Mouse (Mus musculus): ENCODE measurements around the gene Clrn3. TPM values are rescaled to one million over a fixed set of nuclear protein-coding genes. Genes with fewer than 3 reads are reported as not detected.
A peak's percentile ranks its signal among the peaks of the same experiment; 100 is the strongest.

The Clrn3 gene
- total RNA-seq, 2 experiments from 2014 or later: not detected

DNA sequence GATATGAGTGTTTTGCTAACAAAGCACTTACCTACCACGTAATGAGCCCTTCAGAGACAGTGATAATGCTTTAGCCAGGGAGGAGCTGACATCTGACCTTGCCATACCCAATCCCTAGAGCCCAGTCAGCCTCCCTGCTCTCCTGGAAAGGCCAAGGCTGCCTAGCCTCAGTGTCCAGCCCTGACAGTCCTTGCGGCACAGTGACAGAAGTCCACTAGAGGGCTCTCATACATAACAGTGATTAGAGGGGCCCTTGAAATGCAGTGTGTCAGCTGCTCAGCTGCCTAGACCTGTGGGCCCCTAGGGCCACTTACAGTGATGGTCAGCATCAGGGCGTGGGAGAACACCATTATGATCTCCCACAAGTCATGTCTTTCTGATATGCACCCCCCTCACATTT is 33.2 kb downstream of the Clrn3 start:
- ATAC-seq (replicated peaks; ENCODE audit: low FRiP score, low TSS enrichment, poor library complexity, severe bottlenecking): peak; percentile 87

DNA sequence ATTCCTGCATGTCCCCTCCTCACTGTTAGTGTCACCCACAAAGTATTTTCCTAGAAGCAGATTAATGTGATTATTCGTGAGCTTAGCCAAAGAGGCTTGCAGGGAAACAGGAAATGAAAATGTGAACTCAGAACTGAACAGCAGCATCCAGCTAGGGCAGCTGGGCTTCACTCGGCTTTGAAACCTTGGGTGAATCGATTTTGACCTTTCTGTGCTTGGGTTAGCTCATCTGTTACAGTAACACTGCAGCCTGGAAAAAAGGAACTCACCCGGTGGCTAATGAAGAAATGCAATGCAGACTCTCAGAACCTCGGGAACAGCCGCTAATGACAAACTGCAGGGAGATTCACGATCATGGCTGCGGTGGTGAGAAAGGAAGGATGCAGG is 38.0 kb downstream of the Clrn3 start:
- ATAC-seq (replicated peaks; ENCODE audit: low FRiP score, low TSS enrichment, poor library complexity, severe bottlenecking): no peak

DNA sequence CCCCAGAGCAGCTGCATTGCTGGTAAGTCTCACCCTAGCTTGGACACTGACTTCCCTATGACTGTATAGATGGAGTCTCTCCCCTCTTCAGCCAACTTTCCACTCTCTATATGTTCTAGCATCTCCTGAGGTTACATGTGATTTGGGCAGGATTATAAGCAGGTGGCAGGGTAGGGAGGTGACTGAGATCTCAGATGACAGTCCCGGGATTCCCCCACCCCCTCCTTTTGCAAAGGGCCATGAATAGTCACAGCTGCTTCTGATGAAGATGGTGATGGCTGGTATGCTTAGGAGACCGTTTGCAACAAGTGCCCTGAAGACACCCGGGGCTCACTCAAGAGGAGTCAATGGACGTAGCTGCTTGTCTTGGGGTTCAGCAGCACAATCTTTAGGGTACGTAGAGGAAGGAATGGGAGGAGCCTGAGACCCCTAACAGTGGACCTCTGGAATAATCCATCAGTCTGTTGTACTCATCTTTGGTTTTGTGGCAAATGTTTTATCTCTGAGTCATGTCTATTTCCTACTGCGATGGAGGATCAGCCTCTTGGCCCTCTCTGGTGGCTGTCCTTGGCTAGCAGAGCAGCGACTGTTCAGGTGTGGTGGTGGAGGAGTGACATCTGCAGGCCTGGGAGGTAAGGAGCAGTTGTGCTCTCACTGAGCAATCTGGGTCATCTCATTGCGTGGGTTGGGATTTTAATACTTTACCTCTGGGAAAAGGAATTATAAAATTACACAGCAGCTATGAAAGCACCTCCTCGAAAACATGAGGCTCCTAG is 38.5 kb downstream of the Clrn3 start:
- ATAC-seq (replicated peaks; ENCODE audit: low FRiP score, low TSS enrichment, poor library complexity, severe bottlenecking): no peak

DNA sequence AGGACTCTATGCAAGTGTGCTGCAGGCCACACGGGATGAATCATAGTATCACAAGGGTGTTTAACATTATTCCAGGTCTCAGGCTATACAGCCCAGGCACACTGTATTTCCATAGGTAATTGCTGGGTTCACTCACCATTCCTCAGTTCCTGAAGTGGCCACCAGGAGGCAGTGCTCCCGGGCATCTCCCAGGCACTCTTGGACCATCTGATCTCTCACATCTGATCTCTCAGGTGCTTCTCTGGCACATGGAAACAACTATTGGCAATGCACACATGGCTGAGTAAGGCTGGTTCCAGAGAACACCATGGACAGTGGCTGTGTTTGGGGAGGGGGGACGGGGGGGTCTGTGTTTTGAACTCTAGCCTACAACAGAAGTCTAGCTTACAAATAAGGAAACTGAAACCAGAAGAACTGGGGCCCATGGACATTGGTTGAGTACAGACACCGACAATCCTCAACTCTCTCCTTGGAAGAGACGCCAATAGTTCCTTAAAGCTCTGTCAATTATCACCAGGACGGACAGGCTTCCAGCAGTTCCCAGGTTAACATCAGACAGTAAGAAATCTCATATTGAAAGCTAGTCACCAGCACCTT is 40.1 kb downstream of the Clrn3 start:
- peak; percentile 66 for ATAC-seq (replicated peaks; ENCODE audit: low FRiP score, low TSS enrichment, poor library complexity, severe bottlenecking)

DNA sequence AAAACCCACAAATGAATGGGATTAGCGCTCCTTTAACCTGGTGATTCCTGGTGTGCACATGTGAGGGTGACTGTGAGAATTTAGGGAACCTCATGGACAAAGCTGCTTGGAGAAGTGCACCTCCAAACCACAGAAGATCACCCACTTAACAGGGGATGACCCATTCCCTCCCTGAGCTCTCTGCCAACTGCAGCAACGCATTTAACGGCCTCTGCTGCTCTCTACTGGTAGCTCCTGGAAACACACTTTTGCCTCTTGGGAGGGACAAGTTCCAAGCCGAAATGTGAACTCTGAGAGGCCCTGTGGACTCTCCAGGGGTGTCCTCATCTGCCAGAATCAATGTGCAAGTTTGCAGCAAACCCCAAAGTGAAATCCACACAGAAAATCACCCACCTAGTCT is 41.0 kb downstream of the Clrn3 start:
- ATAC-seq (replicated peaks; ENCODE audit: low FRiP score, low TSS enrichment, poor library complexity, severe bottlenecking): peak; percentile 79

DNA sequence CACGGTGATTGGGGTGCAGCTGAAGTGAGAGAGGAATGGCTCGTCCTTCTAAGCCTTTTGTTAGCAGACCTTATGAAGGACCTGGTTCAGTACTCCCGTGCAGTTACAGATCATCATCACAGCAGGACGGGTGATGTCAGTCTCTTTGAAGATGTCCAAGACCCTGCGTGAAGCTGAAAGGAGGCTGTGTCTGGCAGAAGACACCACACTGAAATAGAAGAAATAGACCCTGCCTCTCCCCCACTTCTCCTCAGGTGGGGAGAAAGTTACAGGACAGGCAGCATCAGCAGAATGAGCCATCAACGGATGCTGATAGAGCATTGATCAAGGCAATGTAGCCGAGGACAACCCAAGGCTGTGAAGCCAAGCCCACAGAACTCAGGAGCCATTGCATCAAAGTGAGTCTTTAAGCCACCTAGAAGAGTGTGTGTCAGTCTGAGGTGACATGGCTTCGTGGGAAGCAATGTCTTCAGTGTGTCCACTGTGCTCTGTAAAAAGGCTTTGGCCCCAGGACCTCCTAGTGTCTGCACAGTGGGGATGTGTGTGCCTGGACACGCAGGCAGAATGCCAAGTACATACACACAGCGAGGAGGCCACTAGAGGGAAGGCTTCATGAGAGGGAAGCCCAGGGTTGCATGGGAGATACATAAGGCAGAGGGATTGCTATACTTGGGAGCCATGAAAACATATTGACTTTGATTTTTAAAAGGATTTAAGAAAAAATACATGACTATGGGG is 41.6 kb downstream of the Clrn3 start:
- no peak for ATAC-seq (replicated peaks; ENCODE audit: low FRiP score, low TSS enrichment, poor library complexity, severe bottlenecking)

DNA sequence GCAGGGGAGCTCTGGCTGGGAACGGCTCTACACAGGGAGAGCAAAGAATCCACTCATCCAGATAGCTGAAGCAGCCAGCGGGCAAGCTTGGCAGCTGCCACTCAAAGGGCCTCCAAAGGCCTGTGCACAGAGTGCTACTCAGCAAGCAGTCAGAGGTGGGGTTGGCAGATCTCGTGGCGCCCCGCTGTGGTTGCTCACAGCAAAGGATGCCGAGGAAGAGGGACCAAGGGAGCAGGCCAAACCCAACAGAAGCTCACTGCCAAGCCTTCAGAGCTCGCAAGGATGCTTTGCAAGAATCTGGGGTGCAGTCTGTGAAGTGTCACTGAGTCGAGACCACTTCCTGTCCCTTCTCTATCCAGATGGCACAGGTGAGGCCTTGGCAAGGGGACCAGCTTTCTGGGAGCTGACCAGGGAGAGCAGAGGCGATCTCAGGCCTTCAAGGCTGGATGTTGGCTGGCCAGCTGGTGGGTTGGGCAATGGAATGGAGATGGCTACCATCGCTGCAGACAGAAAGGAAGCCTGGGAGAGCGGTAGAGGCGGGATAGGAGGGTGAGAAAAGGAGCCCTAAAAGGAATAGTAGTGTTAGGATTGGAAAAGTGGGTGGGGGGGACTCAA is 42.6 kb downstream of the Clrn3 start:
- ATAC-seq (replicated peaks; ENCODE audit: low FRiP score, low TSS enrichment, poor library complexity, severe bottlenecking): no peak

DNA sequence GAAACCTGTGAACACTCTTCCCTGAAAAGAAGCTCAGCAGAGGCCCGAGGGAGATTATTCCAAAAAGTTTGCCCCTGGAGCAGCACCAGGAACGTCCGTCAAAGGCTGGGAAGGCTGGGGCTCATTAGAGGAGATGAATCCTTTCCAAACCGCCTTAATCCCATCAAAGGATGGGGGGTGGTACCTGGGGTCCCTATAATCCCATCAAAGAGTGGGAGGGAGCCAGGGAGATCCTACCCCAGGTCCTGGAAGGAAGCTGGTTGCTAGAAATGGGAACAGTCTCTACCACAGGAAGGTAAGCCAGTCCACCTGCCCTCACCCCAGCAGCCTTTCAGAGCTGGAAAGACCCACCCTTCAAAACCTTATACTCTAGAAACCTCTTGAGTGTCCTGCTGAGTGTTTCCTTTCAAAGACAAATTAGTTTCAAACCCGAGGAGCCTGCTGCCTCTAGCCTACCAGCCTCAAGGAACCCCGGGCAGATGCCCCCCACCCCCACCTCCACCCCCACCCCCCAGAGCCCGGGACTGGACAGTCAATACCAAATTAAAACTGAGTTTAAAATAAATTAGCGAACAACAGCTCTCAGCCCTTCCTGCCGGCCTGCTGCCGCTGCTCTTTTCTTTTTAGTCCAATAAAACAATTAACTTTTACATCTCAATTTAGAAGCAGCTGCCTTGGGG is 43.2 kb downstream of the Clrn3 start:
- no peak for ATAC-seq (replicated peaks; ENCODE audit: low FRiP score, low TSS enrichment, poor library complexity, severe bottlenecking)

DNA sequence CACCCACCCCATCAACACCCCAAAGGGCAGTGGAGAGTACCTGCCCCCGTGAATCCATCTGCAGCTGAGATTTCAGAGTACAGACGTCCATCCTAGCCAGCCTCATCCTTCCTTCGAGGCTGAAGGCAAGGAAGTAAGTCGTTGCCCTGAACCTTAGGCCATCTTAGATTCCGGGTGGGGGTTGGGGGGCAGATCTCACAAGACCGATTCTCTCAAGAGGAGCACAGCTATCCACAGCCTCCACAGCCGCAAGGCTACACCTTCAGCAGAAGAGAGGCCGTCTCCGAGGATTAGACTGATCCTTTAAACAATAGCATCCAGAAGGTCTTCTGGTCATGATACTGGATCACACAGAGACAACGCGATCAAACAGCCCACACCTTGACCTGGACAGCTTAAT is 44.1 kb downstream of the Clrn3 start:
- no peak for ATAC-seq (replicated peaks; ENCODE audit: low FRiP score, low TSS enrichment, poor library complexity, severe bottlenecking)

DNA sequence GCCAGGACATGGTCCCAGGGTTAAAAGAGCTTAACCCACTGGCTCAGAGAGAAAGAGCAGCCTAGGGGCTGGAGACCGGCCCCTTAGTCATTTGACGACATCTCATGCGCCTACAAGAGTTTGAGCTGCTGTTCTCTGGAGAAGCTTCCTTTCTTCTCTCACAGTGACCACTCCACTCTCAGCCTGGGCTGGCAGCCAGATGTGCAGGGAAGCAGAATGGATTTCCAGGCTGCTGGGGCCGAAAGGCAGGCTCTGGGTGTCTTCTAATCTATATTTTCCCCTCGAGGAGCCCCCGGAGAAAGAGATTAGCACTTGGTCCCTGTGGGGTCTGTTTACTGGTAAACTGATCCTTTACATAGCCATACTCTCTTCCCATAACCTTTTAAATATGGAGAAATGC is 44.7 kb downstream of the Clrn3 start:
- no peak for ATAC-seq (replicated peaks; ENCODE audit: low FRiP score, low TSS enrichment, poor library complexity, severe bottlenecking)

DNA sequence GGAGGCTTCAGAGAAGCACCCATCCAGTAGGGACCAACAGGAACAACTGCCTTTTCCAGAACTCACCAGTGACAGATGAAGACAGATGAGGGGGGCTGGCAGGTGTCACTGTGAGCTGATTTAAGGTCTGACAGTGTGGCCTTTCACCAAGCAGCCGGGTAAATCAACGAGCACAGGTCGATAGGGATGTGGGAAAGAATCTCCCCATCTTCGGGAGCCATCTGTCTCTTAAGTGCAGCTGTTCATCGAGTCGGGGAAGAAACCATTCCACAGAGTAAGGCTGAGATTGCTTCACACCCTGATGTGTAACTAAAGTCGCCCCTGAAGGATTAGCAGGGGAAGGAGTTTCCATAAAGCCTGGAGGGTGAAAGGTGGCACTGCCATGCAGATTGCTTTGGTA is 47.3 kb downstream of the Clrn3 start:
- ATAC-seq (replicated peaks; ENCODE audit: low FRiP score, low TSS enrichment, poor library complexity, severe bottlenecking): no peak

DNA sequence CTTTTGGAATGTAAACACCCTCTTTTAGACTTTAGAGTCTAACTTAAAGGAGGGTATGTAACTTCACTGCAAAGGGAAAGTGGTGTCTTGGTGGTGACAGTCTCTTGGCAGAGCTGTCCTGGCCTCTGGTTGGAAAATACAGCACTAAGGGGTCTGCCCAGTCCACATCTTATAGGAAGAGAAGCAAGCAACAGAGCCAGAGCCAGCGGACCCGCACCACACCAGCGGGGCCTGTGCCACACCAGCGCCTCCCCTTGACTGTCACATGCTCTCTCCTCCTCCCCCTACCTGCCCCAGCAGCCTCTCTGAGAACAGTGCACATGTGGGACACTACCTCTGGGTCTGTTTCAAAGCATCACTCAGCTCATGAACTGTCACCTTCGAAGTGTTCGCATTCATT is 48.5 kb downstream of the Clrn3 start:
- ATAC-seq (replicated peaks; ENCODE audit: low FRiP score, low TSS enrichment, poor library complexity, severe bottlenecking): no peak

DNA sequence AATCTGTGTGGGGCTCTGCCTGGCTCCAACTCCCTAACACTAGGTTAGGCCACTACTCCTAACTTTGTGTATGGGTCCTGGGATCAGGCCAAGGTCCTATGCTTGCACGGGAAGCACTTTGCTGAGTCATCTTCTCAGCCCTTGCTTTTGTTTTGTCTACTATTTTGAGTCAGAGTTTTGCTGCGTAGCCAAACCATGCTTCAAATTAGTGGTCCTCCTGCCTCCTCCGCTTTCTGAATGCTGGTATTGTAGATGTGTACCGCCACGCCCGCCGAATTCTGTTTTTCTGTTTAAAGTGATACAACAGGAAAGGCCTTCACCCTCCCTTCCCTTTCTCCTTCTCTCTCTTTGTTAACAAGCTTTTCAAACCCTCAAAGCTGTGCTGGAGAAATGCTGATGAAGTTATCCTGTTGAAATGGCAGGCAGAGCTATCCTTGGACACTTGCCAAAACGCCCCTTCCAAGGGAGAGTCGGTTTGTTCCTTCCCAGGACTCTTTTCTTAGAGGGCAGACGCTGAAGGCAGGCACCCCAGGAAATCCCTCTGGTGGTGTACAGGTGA is 49.1 kb downstream of the Clrn3 start:
- ATAC-seq (replicated peaks; ENCODE audit: low FRiP score, low TSS enrichment, poor library complexity, severe bottlenecking): no peak

DNA sequence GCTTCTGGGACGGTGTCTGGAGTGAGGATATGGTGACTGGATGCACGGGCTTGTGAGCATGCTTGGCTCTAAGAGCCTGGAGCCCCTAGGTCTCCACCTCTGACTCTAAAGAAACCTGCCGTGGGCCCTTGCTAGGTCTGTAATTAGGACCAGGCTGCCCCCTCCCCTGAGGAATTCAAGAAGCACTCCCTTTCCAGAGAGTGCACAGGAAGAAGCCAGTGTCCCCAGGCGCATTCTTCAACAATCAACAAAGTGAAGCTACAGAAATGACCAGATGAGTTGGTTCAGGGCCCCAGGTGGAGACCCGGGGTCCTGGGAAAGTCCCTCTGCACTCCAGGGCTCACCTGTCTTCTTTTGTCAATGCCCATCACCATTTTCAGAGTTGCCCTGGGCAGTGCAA is 51.2 kb downstream of the Clrn3 start:
- ATAC-seq (replicated peaks; ENCODE audit: low FRiP score, low TSS enrichment, poor library complexity, severe bottlenecking): no peak

DNA sequence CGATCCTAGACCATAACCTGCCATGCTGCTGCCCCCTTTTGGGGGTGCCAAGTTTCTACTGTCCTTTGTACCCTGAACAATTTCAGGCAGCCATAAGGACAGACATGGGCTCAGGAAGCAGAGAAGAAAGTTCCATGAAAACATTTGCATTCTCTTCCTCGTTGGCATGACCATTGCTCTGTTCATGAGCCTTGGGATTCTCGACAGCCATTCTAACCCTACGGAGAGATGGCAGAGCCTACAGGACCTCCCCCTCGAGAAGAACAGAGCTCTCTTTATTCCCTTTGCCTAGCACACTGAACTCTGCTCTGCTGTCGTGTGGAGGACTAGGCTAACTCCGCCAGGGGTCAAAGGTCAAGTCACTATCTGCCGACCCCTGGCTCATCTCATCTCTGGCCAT is 52.5 kb downstream of the Clrn3 start:
- ATAC-seq (replicated peaks; ENCODE audit: low FRiP score, low TSS enrichment, poor library complexity, severe bottlenecking): no peak

DNA sequence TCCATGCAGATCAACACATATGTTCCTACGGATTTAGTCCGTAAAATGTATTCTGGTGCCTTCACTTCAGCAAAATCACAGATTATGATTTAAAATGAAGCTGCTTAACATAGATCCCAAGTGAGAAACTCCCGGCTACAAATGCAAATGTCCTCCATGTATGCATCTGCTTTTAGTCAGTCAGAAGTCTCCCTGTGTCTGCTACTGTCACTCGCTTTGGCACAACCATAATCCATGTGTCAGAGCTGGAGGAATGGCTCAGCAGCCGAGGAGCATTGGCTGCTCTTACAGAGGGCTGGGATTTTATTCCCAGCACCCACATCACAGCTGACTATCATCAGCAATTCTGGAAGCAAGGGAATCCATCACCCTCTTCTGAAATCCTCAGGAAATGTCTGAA is 58.1 kb downstream of the Clrn3 start:
- no peak for ATAC-seq (replicated peaks; ENCODE audit: low FRiP score, low TSS enrichment, poor library complexity, severe bottlenecking)

DNA sequence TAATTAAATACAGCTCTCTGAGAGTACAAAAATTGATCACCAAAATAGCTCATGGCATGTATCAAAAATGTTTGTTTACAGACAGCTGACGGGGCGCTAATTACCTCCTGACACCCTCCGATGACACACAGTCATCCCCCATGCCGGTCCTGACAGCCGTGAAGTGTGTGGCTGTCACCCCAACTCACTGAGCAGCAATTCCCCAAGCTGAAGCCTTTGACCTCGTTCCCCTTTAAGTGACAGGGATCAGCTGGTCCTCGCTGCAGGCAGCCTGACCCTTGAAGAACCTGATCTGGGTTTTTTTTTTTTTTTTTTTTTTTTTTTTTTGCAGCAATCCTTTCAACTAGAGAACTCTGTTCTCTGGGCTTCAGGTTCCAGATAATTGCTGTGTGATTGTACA is 59.8 kb downstream of the Clrn3 start:
- ATAC-seq (replicated peaks; ENCODE audit: low FRiP score, low TSS enrichment, poor library complexity, severe bottlenecking): no peak

DNA sequence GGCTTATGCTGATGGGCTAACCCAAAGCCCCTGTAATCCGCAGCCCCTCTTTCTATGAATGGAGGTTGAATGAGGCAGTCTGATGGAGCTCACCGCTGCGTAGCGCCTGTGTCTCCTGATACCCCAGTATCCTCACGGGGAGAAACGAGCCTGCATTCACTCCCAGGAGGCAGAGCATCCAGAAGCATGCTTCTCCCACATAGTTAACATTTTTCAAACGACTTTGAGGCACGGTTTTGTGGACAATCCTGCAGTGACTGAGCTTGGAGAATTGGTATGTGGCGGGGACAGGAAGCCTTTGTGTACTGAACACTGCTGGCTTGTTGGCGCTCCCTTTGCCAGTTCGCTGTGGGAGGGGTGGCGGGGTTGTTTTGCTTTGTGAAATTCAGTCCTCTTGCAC is 63.2 kb downstream of the Clrn3 start:
- ATAC-seq (replicated peaks; ENCODE audit: low FRiP score, low TSS enrichment, poor library complexity, severe bottlenecking): no peak

DNA sequence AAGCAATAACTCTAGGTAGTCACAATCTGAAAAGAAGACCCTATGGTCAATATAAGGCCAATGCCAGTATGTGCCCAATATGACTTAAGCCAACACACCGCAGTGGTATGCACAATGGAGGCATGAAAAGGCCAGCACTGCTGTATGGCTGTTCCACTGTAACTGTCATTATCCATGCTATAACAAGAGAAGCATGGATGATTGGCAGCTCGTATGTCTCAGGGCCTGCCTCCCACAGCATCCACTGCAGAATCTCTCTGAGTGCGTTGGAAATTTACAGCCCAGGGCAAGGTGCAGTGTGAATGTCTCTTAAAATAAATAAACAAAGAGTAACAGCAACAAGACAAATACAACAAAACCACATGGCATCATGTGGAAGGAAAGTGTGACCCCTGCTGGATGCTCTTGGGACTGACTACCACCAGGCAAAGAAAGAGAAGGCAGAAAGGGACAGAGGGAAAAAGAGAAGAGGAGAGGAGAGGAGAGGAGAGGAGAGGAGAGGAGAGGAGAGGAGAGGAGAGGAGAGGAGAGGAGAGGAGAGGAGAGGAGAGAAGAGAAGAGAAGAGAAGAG is 63.7 kb downstream of the Clrn3 start:
- ATAC-seq (replicated peaks; ENCODE audit: low FRiP score, low TSS enrichment, poor library complexity, severe bottlenecking): peak; percentile 76
